Mouse (Mus musculus): ENCODE data around the gene Psmd14.
A peak's percentile ranks its signal among the peaks of the same experiment; 100 is the strongest.

Gene Psmd14

GRCm38 (mm10) chr2:61711108-61712040 is at the start of gene Psmd14:
Gene Psmd14, plus strand, starts transcription at chr2:61711694.
- peak; percentile 80 for DNase-seq (ENCODE audit: low read depth, low spot score)

- no peak for DNase-seq (ENCODE audit: low read depth, low spot score)
Observed at GRCm38 (mm10) chr2:61662833-61663232, 48.7 kb upstream of the Psmd14 start.

GRCm38 (mm10) chr2:61663573-61664241 is 47.8 kb upstream of the Psmd14 start:
- no peak for DNase-seq (ENCODE audit: low read depth, low spot score)

GRCm38 (mm10) chr2:61667420-61667819 is 44.1 kb upstream of the Psmd14 start:
- DNase-seq (ENCODE audit: low read depth, low spot score), result no peak

- DNase-seq (ENCODE audit: low read depth, low spot score), result no peak
Observed at GRCm38 (mm10) chr2:61668260-61668659, 43.2 kb upstream of the Psmd14 start.

GRCm38 (mm10) chr2:61674555-61674954 is 36.9 kb upstream of the Psmd14 start:
- DNase-seq (ENCODE audit: low read depth, low spot score), result no peak

GRCm38 (mm10) chr2:61681572-61681971 is 29.9 kb upstream of the Psmd14 start:
- DNase-seq (ENCODE audit: low read depth, low spot score), result no peak

GRCm38 (mm10) chr2:61686533-61686932 is 25.0 kb upstream of the Psmd14 start:
- DNase-seq (ENCODE audit: low read depth, low spot score), result no peak

- DNase-seq (ENCODE audit: low read depth, low spot score), result no peak
Observed at GRCm38 (mm10) chr2:61689086-61689485, 22.4 kb upstream of the Psmd14 start.

GRCm38 (mm10) chr2:61709570-61709969 is 1.9 kb upstream of the Psmd14 start:
- no peak for DNase-seq (ENCODE audit: low read depth, low spot score)

GRCm38 (mm10) chr2:61712526-61712925 is 1.0 kb downstream of the Psmd14 start:
- DNase-seq (ENCODE audit: low read depth, low spot score), result no peak

GRCm38 (mm10) chr2:61722401-61722982 is 11.0 kb downstream of the Psmd14 start:
- DNase-seq (ENCODE audit: low read depth, low spot score), result no peak

GRCm38 (mm10) chr2:61732802-61733486 is 21.4 kb downstream of the Psmd14 start:
- no peak for DNase-seq (ENCODE audit: low read depth, low spot score)

- DNase-seq (ENCODE audit: low read depth, low spot score), result no peak
Observed at GRCm38 (mm10) chr2:61734175-61734574, 22.7 kb downstream of the Psmd14 start.

GRCm38 (mm10) chr2:61746051-61746450 is 34.6 kb downstream of the Psmd14 start:
- DNase-seq (ENCODE audit: low read depth, low spot score), result no peak

- no peak for DNase-seq (ENCODE audit: low read depth, low spot score)
Observed at GRCm38 (mm10) chr2:61746580-61746979, 35.1 kb downstream of the Psmd14 start.

GRCm38 (mm10) chr2:61747411-61747810 is 35.9 kb downstream of the Psmd14 start:
- DNase-seq (ENCODE audit: low read depth, low spot score), result no peak

- DNase-seq (ENCODE audit: low read depth, low spot score), result no peak
Observed at GRCm38 (mm10) chr2:61750702-61751101, 39.2 kb downstream of the Psmd14 start.

GRCm38 (mm10) chr2:61751286-61751685 is 39.8 kb downstream of the Psmd14 start:
- no peak for DNase-seq (ENCODE audit: low read depth, low spot score)

GRCm38 (mm10) chr2:61752362-61752761 is 40.9 kb downstream of the Psmd14 start:
- no peak for DNase-seq (ENCODE audit: low read depth, low spot score)

- DNase-seq (ENCODE audit: low read depth, low spot score), result no peak
Observed at GRCm38 (mm10) chr2:61754989-61755388, 43.5 kb downstream of the Psmd14 start.
